Mouse (Mus musculus) small intestine, adult 2 months (tissue): ENCODE measurements around the gene Arhgap35.

Experiments used
- CTCF ChIP-seq: fragments of 200-500 bp; IDR thresholded peaks from 2 replicates; pipeline ENCODE4 v1.5.1; 2012; ENCODE audit warnings: low read depth, mild to moderate bottlenecking, control low read depth, inconsistent platforms, low read length, moderate library complexity, mixed read lengths; ENCODE audit not compliant: insufficient replicate concordance, insufficient read length; ENCODE audit errors: extremely low read depth
- POLR2A ChIP-seq: fragments of 200-500 bp; IDR thresholded peaks from 2 replicates; pipeline ENCODE4 v1.6.1; 2012; ENCODE audit warnings: low read depth, mild to moderate bottlenecking, control low read depth, inconsistent platforms, low read length, moderate library complexity

DNA sequence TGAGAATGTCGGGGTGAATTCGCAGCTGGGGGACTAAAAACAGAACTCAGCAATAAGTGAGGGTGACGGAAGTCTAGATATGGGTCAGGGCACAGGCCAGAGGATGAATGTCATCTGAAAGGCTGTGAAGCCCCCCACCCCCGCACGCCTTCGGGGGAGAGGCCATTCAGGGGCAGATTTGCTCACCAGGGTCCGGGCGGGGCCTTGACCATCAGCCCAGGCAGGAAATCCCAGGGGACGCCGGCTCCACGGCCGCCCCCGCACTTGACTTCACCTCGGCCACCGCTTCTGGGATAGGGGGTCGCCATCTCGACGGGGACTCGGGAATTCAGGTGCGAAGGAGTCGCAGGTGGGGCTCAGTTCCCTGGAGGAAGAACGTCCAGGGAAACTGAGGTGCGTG lies 139.5 kb downstream of the Arhgap35 start:
- no peak for TF ChIP-seq CTCF
- no peak for TF ChIP-seq POLR2A
